Mouse (Mus musculus) liver, embryonic 15.5 days (tissue): ENCODE data around the gene Rab40b. TPM values are rescaled to one million over a fixed set of nuclear protein-coding genes. Genes with fewer than 3 reads are reported as not detected.
"Not testable (repeated sequence)": the region's sequence is repeated elsewhere in the genome, so short reads cannot be mapped to it uniquely, and the experiment has no call there.

ENCODE experiments used
- ATAC-seq: fragments of 200-750 bp; cut with Nextera tagmentation; 2 replicates; pipeline ENCODE4 v1.8.0; 2017; ENCODE audit warnings: moderate number of reproducible peaks, mild to moderate bottlenecking, moderate library complexity; ENCODE audit not compliant: insufficient read depth
- H3K27ac ChIP-seq: fragments of 300-500 bp; sonication (generic); replicated peaks from 2 replicates; pipeline ENCODE4 v1.5.1; 2015; ENCODE audit warnings: mild to moderate bottlenecking, inconsistent platforms
- H3K27me3 ChIP-seq: fragments of 300-500 bp; sonication (generic); 2 replicates; pipeline ENCODE4 v1.6.1; 2015; ENCODE audit warnings: mild to moderate bottlenecking, inconsistent platforms
- H3K36me3 ChIP-seq: fragments of 300-500 bp; sonication (generic); replicated peaks from 2 replicates; pipeline ENCODE4 v1.6.1; 2015; ENCODE audit warnings: moderate library complexity, mild to moderate bottlenecking, inconsistent platforms
- H3K4me1 ChIP-seq: fragments of 300-500 bp; sonication (generic); replicated peaks from 2 replicates; pipeline ENCODE4 v1.6.1; 2015; ENCODE audit warnings: inconsistent platforms
- H3K4me2 ChIP-seq: fragments of 300-500 bp; sonication (generic); 2 replicates; pipeline ENCODE4 v1.6.1; 2015; ENCODE audit warnings: moderate library complexity, mild to moderate bottlenecking, inconsistent platforms
- H3K4me3 ChIP-seq: fragments of 300-500 bp; sonication (generic); replicated peaks from 2 replicates; pipeline ENCODE4 v1.5.1; 2015; ENCODE audit warnings: mild to moderate bottlenecking, inconsistent platforms
- H3K9ac ChIP-seq: fragments of 300-500 bp; sonication (generic); 2 replicates; pipeline ENCODE4 v1.6.1; 2015; ENCODE audit warnings: moderate library complexity, mild to moderate bottlenecking, inconsistent platforms
- H3K9me3 ChIP-seq: fragments of 300-500 bp; sonication (generic); replicated peaks from 2 replicates; pipeline ENCODE4 v1.6.1; 2016; ENCODE audit warnings: inconsistent platforms
- WGBS: fragments of 180-500 bp; shearing (Covaris S2); methylation state at CpG from one replicate; pipeline ENCODE4 v1.1.7; 2015; ENCODE audit warnings: mixed read lengths; ENCODE audit not compliant: insufficient replicate concordance; 5-methylcytosine and 5-hydroxymethylcytosine counted together
- microRNA-seq: library from miRNA; unstranded; fragments of <30 nt; microRNA quantifications from one replicate; pipeline ENCODE4, GENCODE M21; 2016
- polyA plus RNA-seq: library from polyadenylated mRNA; unstranded; fragments of >200 nt; fragmentation: Nextera tagmentation; extraction: Ambion mirVana; gene quantifications from 2 replicates; pipeline ENCODE4 v1.2.1, GENCODE M21; 2015

The Rab40b gene
- polyA plus RNA-seq, 1 experiment from 2014 or later: 1.4 TPM

DNA sequence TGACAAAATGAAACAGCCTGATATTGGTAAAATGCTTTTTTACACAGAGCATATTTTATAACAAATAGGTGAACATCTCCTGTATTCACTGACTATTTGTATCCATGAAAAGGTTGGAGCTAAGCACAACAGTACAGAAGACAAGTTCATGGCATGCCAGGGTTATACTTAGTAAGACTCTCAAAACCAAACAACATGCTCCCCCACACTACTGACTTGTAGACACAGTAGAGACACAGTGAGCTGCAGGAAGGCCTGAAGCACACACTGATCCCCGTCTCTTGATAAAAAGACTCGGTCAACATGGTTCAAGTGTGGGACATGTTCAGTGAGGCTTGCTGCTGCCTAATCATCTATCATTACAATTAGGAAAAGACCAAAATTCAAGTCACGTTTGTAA, 56.4 kb downstream of the Rab40b start:
- 73% methylated on average over 3 of the region's 3 CpGs for WGBS
- H3K9ac ChIP-seq: no peak overlapping the region
- no peak for ATAC-seq
- H3K9me3 ChIP-seq: no peaks in the 10 kb centered on the region
- H3K36me3 ChIP-seq: peaks cover 95% of the 10 kb centered on the region
- no peak overlapping the region for H3K4me2 ChIP-seq
- H3K4me1 ChIP-seq: no peaks in the 10 kb centered on the region
- no peaks in the 10 kb centered on the region for H3K27me3 ChIP-seq
- no peak overlapping the region for H3K27ac ChIP-seq
- H3K4me3 ChIP-seq: no peak overlapping the region

DNA sequence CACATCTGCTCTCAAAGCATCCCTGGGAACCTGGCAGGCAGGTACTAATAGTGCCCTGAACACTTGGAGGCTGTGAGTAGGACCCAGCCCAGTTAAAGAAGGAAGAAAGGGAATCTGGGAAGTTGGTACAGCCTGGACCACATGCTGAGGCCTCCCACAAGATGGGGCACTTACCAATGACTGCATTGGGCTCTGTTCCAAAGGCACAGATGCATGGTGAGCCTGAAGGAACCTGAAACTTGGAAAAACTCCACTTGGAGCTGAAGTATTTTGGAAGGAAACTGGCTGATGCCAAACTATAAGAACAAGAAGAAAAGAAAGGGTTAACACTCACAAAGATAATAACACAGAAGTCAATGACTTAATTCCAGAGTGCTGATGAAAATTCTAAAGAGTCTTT, 59.4 kb downstream of the Rab40b start:
- H3K9me3 ChIP-seq: no peaks in the 10 kb centered on the region
- no peak overlapping the region for H3K4me2 ChIP-seq
- H3K9ac ChIP-seq: no peak overlapping the region
- H3K4me1 ChIP-seq: peaks cover 5% of the 10 kb centered on the region
- ATAC-seq: no peak
- no peak overlapping the region for H3K27ac ChIP-seq
- no peak overlapping the region for H3K4me3 ChIP-seq
- no peaks in the 10 kb centered on the region for H3K27me3 ChIP-seq
- peaks cover 75% of the 10 kb centered on the region for H3K36me3 ChIP-seq

DNA sequence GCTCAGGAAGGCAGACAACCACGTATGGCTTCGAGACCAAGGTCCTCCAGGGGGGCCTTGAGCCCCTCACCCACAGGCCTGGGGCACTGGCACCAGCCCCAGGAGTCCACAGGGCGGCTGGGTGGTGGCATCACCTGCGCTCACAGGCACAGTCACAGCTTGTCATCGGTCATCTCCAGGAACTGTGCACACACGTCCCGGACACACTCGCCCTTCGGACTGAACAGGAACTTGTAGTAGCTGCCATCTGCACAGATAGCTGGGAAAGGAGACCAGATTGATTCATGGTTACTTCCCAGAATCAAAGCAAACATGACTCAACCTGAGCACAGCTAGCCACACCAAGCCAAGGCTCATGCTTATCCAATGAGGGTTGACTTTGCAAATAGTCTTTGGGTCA, 59.8 kb downstream of the Rab40b start:
- Histone ChIP-seq H3K27ac (no peak overlapping the region), H3K27me3 (no peaks in the 10 kb centered on the region), H3K4me3 (no peak overlapping the region), H3K9ac (no peak overlapping the region), H3K36me3 (peaks cover 72% of the 10 kb centered on the region), H3K9me3 (no peaks in the 10 kb centered on the region), H3K4me1 (peaks cover 5% of the 10 kb centered on the region), H3K4me2 (no peak overlapping the region)
- 91% methylated on average over 9 of the region's 9 CpGs for WGBS
- ATAC-seq: no peak

DNA sequence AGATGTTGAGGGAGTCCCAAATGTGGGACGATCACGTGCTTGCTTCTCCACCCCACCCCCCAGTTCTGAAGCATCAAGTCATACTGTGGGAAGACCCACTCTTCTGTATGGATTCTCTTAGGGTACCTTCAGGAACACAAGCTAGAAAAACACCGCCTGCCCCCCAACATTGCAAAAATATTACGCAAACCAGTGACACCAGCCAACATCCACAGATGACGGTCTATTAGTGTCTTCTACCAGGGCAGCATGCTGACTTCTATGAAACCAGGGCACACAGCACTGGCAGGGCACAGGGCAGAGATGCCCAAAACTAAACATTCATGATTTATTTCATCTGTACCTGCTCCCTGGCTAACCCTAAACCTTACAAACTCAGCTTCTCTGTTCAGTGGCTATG, 61.4 kb downstream of the Rab40b start:
- 84% methylated on average over 5 of the region's 5 CpGs for WGBS
- Histone ChIP-seq H3K27me3 (no peaks in the 10 kb centered on the region), H3K9me3 (no peaks in the 10 kb centered on the region), H3K4me3 (no peak overlapping the region), H3K9ac (no peak overlapping the region), H3K36me3 (peaks cover 57% of the 10 kb centered on the region), H3K27ac (no peak overlapping the region), H3K4me1 (peaks cover 5% of the 10 kb centered on the region), H3K4me2 (no peak overlapping the region)
- ATAC-seq: no peak

DNA sequence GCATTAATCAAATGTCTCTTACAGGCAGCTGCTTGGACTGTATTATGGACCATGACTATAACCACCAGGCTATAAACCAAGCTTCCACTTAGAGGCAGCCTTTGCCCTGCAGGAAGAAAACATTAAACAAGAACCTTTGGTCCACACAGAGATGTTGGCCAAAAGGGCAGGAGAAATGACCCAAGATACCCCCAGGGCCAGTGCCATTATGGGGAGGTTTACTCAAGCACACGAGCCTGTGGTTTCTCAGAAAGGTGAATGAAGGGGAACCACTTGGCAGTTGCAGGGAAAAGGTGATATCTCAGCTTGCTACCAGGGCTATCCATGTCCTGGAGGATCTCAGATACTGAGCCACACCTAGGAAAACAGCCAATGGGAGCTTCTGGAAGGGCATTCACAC, 62.0 kb downstream of the Rab40b start:
- no peak overlapping the region for H3K9ac ChIP-seq
- WGBS: 25% methylated on average over 1 of the region's 1 CpGs

DNA sequence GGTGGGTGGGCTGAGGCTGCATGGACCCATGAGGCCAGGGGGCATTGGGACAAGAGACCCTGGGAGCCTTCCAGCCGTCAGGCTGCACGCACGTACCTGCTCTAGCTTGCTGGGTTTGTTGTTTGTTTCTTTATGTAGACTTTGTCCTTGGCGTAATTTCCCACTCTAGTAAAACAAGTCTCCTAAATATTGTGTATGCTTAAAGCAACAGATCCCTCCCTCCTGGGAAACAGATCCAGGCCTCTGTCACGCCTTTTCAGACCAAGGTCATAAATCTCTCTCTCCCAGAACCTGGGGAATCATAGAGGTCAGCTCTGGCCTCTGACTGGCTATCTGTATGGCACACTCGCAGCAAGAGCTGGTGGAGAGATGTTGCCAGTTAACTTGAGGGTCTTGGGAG, 80.3 kb downstream of the Rab40b start:
- not testable (repeated sequence) for H3K4me3 ChIP-seq, H3K4me1 ChIP-seq, H3K9ac ChIP-seq, ATAC-seq, H3K27me3 ChIP-seq, H3K9me3 ChIP-seq, H3K4me2 ChIP-seq, H3K27ac ChIP-seq
- 89% methylated on average over 6 of the region's 6 CpGs for WGBS
- H3K36me3 ChIP-seq: peaks cover 74% of the 10 kb centered on the region

More for the DNA sequence above, 62.0 kb downstream of the Rab40b start:
- Histone ChIP-seq H3K27me3 (no peaks in the 10 kb centered on the region), H3K36me3 (peaks cover 53% of the 10 kb centered on the region), H3K9me3 (no peaks in the 10 kb centered on the region), H3K27ac (no peak overlapping the region), H3K4me1 (peaks cover 5% of the 10 kb centered on the region), H3K4me2 (no peak overlapping the region), H3K4me3 (no peak overlapping the region)
- ATAC-seq: no peak

DNA sequence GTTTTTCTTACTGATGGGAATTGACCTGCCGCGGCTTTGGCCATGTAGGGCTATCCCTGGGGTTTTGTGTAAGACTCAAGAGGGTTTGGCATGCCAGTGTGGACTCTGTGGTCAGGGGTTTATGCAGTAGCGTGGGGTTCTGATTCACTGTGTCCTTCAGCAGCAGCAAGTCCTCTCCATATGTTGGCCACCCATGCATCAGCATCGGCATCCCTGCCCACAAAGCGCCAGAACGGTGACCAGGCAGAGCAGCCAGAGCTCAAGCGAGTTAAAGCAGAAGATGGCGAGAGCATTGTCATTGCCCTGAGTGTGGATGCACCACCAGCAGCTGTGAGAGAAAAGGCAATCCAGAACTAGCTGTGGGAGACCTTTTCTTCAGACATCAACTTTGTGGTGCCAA, 81.4 kb downstream of the Rab40b start:
- 88% methylated on average over 8 of the region's 8 CpGs for WGBS
- Histone ChIP-seq H3K4me3 (no peak overlapping the region), H3K27me3 (no peaks in the 10 kb centered on the region), H3K4me2 (no peak overlapping the region), H3K9ac (no peak overlapping the region), H3K36me3 (peaks cover 85% of the 10 kb centered on the region), H3K27ac (no peak overlapping the region), H3K9me3 (0 out of 2 replicates have a peak, but pooled peaks cover 5% of the 10 kb centered on the region), H3K4me1 (no peaks in the 10 kb centered on the region)
- no peak for ATAC-seq

Small RNAs within 50 kb of the gene (microRNA-seq; reads per million reads assigned to microRNA genes)
- gene Mir7236: 1.0 reads per million

Other genes with a start within 250 kb of the Rab40b start
- gene Tex19.1, start 242.1 kb downstream of the Rab40b start, polyA plus RNA-seq: 0.09 TPM in 1 of 2 replicates, not detected in the other
- gene Uts2r, start 228.0 kb downstream of the Rab40b start, polyA plus RNA-seq: 0.05 and 0.13 TPM in 2 replicates
- gene Hexdc, start 183.8 kb downstream of the Rab40b start, polyA plus RNA-seq: 3.0 and 3.7 TPM in 2 replicates
- 14.3 and 16.3 TPM in 2 replicates for gene Ogfod3, start 183.5 kb downstream of the Rab40b start, polyA plus RNA-seq
- 20.5 and 20.7 TPM in 2 replicates for gene Cybc1, start 158.9 kb downstream of the Rab40b start, polyA plus RNA-seq
- gene Narf, start 151.0 kb downstream of the Rab40b start, polyA plus RNA-seq: 117 and 136 TPM in 2 replicates
- 2.8 and 3.9 TPM in 2 replicates for gene Foxk2, start 128.3 kb downstream of the Rab40b start, polyA plus RNA-seq
- gene Wdr45b, start 33.8 kb downstream of the Rab40b start, polyA plus RNA-seq: 18.5 and 20.1 TPM in 2 replicates
- 27.3 and 28.1 TPM in 2 replicates for gene Fn3krp, start 33.1 kb upstream of the Rab40b start, polyA plus RNA-seq
- gene Fn3k, start 46.7 kb upstream of the Rab40b start, polyA plus RNA-seq: 43.7 and 46.6 TPM in 2 replicates
- gene Tbcd, start 63.7 kb upstream of the Rab40b start, polyA plus RNA-seq: 20.2 and 22.7 TPM in 2 replicates
- gene Zfp750, start 131.1 kb upstream of the Rab40b start, polyA plus RNA-seq: 0.82 and 1.1 TPM in 2 replicates